Mouse (Mus musculus): ENCODE results near the gene Cnot1. TPM values are rescaled to one million over a fixed set of nuclear protein-coding genes. Genes with fewer than 3 reads are reported as not detected.

Gene Cnot1
- total RNA-seq, 2 experiments from 2014 or later = 61.6 to 63.3 TPM

DNA sequence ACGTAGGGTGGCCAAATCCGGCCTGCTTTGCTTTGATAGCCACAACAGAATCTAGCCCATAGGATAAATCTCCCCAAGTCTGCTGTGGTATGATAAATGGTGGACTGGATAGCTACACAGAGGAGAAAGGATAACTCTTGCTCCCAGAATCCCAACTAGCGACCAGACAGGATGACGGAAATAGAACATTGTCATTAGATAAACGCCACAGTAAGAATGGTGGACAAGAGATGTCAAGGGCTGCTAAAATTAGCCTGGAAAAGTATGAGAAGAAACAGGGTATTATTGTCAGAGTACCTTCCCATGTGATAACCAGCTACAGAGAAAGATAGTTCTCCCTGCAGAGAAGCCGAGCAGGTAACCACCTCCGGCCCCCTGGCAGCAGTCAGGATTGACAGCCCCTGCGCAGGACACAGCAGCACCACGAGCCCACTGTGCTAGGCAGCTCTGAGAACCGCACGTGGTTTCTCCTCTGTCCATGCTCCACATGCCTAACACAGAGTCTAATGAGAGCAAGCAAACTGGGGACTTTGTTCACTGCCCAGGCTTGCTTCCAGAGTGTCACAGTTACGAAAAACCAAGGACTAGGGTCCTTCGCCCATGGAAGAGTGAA lies 116.2 kb downstream of the Cnot1 start:
- no peak for DNase-seq

DNA sequence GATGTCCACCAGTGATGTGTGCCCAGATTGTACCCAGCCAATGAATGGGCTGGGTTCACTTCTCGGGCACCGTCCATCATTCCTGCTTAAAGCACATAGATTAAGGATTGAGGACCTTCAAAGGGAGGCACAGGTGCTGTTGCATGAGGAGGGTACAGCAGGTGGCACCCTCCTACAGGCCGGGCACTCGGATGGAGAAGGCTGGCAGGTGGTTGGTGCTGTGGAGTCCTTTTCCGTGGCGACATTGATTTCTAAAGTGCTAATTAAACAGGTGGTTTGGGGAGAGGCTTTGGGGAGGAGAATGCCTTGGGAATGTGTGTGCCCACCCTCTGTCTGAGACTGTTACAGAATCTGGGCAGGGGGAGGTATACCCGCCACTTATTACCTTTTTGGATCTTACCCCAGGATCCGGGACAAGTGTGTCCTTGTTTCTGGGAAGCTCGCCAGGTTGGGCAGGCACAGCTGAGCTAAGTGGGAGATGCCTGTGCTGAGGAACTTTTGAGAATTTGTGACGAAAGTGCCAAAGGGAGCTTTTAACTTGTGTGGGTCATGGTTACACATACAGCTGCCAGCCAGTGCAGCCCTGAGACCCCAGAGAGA lies 119.1 kb downstream of the Cnot1 start:
- no peak for DNase-seq

DNA sequence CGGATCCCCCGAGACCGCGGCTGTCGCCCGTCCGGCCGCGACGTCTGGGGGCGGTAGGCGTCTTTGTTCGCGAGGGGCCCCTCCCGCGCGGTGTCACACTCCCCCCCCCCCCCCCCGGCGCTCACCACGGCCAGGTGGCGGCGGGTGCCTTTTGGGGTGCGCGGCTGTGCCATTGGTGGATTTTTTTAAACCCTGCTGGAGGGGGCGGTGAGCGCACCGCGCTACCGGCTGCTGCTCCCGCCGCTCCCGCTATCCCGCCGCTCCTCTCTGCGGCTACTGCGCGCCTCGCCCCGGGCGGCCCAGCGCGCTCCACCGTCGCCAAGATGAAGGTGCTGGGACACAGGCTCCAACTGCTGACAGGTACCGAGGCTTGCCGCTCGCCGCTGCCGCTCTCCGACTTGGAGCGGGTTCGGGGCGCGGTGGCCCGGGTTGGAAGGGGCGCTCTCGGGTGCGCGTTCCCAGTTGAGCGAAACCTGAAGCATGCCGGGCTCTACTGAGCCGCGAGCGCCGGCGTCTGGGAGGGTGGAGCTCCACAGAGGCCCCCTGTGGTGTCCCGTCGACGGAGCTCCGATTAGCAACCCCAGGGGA lies 129.1 kb downstream of the Cnot1 start:
- no peak for DNase-seq

DNA sequence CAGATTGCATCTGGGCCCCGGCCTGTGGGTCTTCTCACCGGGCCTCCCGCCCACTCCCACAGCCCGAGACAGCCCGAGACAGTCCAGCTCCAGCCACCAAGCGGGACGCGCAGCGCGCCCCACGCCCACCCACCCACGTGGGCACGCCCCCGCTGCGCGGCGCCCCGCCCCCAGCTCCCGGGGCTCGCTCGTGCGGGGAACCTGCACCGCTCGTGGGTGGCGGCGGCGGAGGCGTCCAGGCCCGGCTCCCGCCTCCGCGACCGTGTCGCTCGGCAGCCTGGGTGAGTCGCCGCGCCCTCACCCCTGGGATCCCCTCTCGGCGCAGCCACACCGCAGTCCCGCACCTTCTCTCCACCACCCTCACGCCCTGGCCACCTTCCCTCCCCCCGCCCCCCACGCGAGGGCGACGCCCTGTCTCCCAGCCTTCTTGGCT lies 129.7 kb downstream of the Cnot1 start:
- DNase-seq = no peak

DNA sequence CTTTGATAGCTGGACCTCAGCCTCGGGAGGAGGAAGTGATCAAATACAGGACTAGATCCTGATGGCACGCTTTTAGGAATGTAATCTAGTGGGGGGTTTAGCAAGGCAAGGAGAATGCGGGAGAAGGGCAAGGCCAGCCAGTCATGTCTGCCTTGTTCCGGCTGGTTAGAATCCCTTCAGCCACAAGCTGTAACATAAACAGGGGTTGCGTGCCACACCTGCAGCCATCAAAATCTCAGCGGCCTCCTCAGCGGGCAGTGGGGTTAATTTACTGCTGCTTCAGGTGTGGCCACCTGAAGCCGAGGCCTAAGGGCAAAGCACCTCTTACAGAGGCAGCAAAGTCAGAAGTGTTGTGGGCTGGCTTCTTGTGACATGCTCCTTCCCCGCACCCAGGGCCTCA lies 130.6 kb downstream of the Cnot1 start, which contains the start of gene Ndrg4:
Ndrg4 (plus strand) TSS at position 350 of the 400 bp plus-strand sequence.
- no peak for DNase-seq

DNA sequence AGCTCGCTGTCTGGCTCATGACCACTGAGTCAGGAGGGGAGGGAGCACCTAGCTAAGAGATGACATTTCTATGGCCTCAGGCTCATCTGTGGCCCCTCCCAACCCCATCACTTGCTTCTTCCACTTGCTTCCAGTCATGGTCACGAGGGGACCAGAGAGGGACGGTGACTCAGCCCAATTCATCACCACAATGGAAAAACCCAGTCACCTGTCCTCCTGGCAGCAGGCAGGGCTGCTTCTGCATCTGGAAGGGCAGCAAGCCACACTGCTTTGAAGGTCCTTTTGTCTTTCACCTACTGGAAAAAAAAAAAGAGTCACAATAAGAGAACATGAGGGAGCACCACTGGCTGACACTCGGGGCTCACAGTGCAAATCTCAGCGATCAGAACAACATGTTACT lies 134.5 kb downstream of the Cnot1 start:
- DNase-seq = no peak

DNA sequence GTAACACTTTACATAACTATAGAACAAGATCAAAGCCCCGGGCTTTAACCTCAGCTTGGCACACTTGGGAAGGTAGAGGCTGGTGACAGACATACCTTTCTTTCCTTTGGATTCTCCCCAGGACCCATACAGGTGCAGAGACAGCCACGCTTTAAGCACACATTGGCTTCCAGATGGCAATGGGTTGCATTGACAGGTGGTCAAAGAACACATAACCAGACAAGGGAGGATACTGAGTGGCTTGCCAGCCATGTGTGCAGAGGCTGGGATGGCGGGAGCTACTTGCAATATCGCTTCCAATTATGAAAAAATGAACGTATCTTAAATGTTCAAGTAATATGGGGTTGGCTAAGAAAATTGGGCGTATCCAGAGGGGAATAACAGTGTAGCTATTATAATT lies 135.4 kb downstream of the Cnot1 start:
- no peak for DNase-seq

DNA sequence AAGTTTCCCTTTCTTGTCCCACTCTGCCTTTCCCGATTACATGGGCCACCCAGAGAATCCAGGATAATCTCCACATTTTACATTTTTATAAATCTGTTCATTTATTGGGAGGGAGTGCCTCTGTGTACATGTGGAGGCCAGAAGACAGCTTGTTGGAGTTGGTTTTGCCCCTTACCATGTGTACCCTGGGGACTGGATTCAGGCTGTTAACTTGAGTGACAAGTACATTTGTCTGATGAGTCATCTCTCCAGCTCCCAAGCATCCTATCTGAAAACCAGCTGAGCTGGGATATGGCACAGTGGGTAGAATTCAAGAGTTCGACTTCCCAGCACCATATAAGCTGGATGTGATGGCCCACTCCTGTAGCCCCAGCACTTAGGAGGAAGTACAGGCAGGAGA lies 137.3 kb downstream of the Cnot1 start:
- no peak for DNase-seq

Small RNAs within 50 kb of the gene (microRNA-seq; reads per million reads assigned to microRNA genes)
- gene Mir7073 (ENCODE audit: borderline replicate concordance in 2 of 2) = 0 to 0.53 reads per million in 2 experiments

Other genes starting within 250 kb of the Cnot1 start
- gene Prss54, start 231.1 kb downstream of the Cnot1 start, total RNA-seq (2021) = not detected
- gene Gins3, start 174.0 kb downstream of the Cnot1 start, total RNA-seq (2021) = under 1 TPM; 0.38 to 0.67 TPM
- gene Ndrg4, start 130.5 kb downstream of the Cnot1 start, total RNA-seq (2021) = 1 to 10 TPM; 4.6 to 5.9 TPM
- gene Setd6, start 91.6 kb downstream of the Cnot1 start, total RNA-seq (2021) = 10 to 100 TPM in 1 of 2 experiments, 1 to 10 TPM in 1; 9.5 to 10.4 TPM
- gene Sap18b, start 17.9 kb upstream of the Cnot1 start, total RNA-seq (2021) = 10 to 100 TPM; 85.4 to 87.5 TPM
- gene Slc38a7, start 46.1 kb upstream of the Cnot1 start, total RNA-seq (2021) = 1 to 10 TPM; 4.5 to 5.5 TPM
- 100 to 1,000 TPM; 441 to 462 TPM for gene Got2, start 81.1 kb upstream of the Cnot1 start, total RNA-seq (2021)

Data from gastrocnemius, postnatal 25 days (tissue).